Mouse (Mus musculus) regulatory T cell (primary cell): ENCODE measurements around the gene Rpl18.

ENCODE experiments used
- in situ Hi-C: fragments of 300-600 bp; cut with MboI, MseI; formaldehyde crosslinking; loops from one replicate; pipeline ENCODE4 v1.15.1; 2025; ENCODE audit warnings: high pct_unique_total_duplicates

Rpl18 gene

GRCm38 (mm10) chr7:45730727-45731431, 15.6 kb downstream of the Rpl18 start:
- in situ Hi-C loops, result loop anchor here (5.0 kb wide), 3 partner anchors 76 to 296 kb away; partner anchors contain the start of genes Ccdc114 and Emp3

- in situ Hi-C loops, result loop anchor here (5.0 kb wide), 3 partner anchors 74 to 294 kb away; partner anchors contain the start of genes Ccdc114 and Emp3
These were observed 18.2 kb downstream of the Rpl18 start for GRCm38 (mm10) chr7:45733477-45733876.

GRCm38 (mm10) chr7:45739162-45739763, 24.0 kb downstream of the Rpl18 start:
- in situ Hi-C loops, result no loop called here

GRCm38 (mm10) chr7:45739820-45740219, 24.6 kb downstream of the Rpl18 start:
- in situ Hi-C loops, result no loop called here

- in situ Hi-C loops, result no loop called here
These were observed 26.1 kb downstream of the Rpl18 start for GRCm38 (mm10) chr7:45741308-45741707.

- in situ Hi-C loops, result no loop called here
These were observed 26.5 kb downstream of the Rpl18 start for GRCm38 (mm10) chr7:45741777-45742176.

GRCm38 (mm10) chr7:45742338-45742737, 27.1 kb downstream of the Rpl18 start:
- in situ Hi-C loops, result no loop called here

- in situ Hi-C loops, result no loop called here
These were observed 29.1 kb downstream of the Rpl18 start for GRCm38 (mm10) chr7:45744387-45744786.

- in situ Hi-C loops, result no loop called here
These were observed 31.3 kb downstream of the Rpl18 start for GRCm38 (mm10) chr7:45746518-45746917.

- in situ Hi-C loops, result no loop called here
These were observed 32.2 kb downstream of the Rpl18 start for GRCm38 (mm10) chr7:45747450-45747849.

- in situ Hi-C loops, result no loop called here
These were observed 32.9 kb downstream of the Rpl18 start for GRCm38 (mm10) chr7:45748110-45748509.

- in situ Hi-C loops, result no loop called here
These were observed 34.1 kb downstream of the Rpl18 start for GRCm38 (mm10) chr7:45749401-45749800.

- in situ Hi-C loops, result no loop called here
These were observed 34.9 kb downstream of the Rpl18 start for GRCm38 (mm10) chr7:45750162-45750561.

- in situ Hi-C loops, result no loop called here
These were observed 40.4 kb downstream of the Rpl18 start for GRCm38 (mm10) chr7:45755703-45756102.

GRCm38 (mm10) chr7:45759400-45759799, 44.1 kb downstream of the Rpl18 start:
- in situ Hi-C loops, result no loop called here

- in situ Hi-C loops, result no loop called here
These were observed 44.9 kb downstream of the Rpl18 start for GRCm38 (mm10) chr7:45760151-45760550.

GRCm38 (mm10) chr7:45765995-45766394, 50.7 kb downstream of the Rpl18 start:
- in situ Hi-C loops, result no loop called here

GRCm38 (mm10) chr7:45766764-45767163, 51.5 kb downstream of the Rpl18 start:
- in situ Hi-C loops, result no loop called here

- in situ Hi-C loops, result no loop called here
These were observed 52.2 kb downstream of the Rpl18 start for GRCm38 (mm10) chr7:45767500-45767899.
